Mouse (Mus musculus): Measurements from ENCODE around the gene Col4a2. TPM values are rescaled to one million over a fixed set of nuclear protein-coding genes. Genes with fewer than 3 reads are reported as not detected.

The Col4a2 gene
- polyA plus RNA-seq, 1 experiment = 36.0 TPM

DNA sequence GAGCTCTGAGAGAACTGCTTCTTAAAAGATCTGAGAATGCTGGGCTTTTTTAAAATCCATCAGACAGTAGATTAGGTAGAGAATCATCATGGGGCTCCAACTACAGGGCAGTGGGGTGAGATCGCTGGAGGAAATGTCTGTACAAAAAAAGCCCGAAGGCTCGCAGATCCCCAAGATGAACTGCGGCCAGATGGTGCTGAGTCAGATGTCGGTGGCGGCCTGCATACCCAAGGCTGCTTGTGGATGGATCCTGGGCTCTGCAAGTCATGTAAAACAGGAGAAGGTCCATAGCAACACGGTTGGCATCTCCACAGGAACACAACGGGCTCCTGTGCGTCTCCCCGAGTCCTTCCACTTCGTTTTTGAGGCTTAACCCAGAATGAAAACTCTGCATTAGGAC lies 39.9 kb downstream of the Col4a2 start:
- H3K27ac ChIP-seq (ENCODE audit: insufficient read depth, low read length) = no peak overlapping the region
- no peaks in the 10 kb centered on the region for H3K27me3 ChIP-seq (ENCODE audit: control insufficient read depth, insufficient read depth, low read length)
- no peak overlapping the region for H3K4me3 ChIP-seq (ENCODE audit: extremely low read depth, insufficient read depth, insufficient read length)
- WGBS = 41% methylated on average over 11 of the region's 11 CpGs
- DNase-seq (ENCODE audit: low read depth in 1 of 2, low spot score in 2 of 2) = no peak
- H3K36me3 ChIP-seq (ENCODE audit: control insufficient read depth, insufficient read depth, low read length) = no peaks in the 10 kb centered on the region
- TF ChIP-seq POLR2A (IDR thresholded peaks at IDR 0.05; ENCODE audit: low read depth, low read length) (no peak), CTCF (IDR thresholded peaks at IDR 0.05; ENCODE audit: extremely low read depth, insufficient read depth, insufficient read length, insufficient replicate concordance) (no peak)
- H3K4me1 ChIP-seq (ENCODE audit: control insufficient read depth, insufficient read depth, insufficient read length) = no peaks in the 10 kb centered on the region

DNA sequence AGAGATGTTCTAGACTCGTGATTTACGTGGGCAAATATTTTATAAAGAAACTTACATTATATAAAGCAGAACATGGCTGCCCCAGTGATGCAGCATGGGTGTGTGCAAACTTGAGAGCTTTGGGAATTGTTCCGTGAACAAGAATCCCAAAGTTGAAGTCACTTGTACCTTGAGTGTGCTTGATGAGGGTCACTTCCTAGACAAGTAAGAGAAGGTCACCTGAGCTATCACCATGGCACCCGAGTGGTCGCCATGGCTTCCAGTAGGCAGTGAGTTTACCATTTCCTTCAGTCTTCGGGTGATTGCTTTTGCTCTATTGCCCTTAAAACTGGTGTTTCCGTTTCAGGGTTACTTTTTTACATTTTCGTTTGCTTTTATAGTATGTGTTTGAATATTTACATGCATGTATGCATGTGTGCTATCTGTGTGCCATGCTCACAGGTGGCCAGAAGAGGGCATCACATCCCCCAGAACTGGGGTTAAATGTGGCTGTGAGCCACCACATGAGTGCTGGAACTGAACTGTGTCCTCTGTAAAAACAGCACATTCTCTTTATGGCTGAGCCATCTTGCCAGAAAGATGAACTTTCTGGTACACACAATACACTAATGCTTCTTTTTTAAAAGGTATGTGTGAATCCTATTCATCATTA lies 42.3 kb downstream of the Col4a2 start:
- H3K27ac ChIP-seq (ENCODE audit: insufficient read depth, low read length) = no peak overlapping the region
- no peak for TF ChIP-seq POLR2A (IDR thresholded peaks at IDR 0.05; ENCODE audit: low read depth, low read length)
- no peak for TF ChIP-seq CTCF (IDR thresholded peaks at IDR 0.05; ENCODE audit: extremely low read depth, insufficient read depth, insufficient read length, insufficient replicate concordance)
- WGBS = 92% methylated on average over 8 of the region's 8 CpGs
- H3K27me3 ChIP-seq (ENCODE audit: control insufficient read depth, insufficient read depth, low read length) = no peaks in the 10 kb centered on the region
- no peak for DNase-seq (ENCODE audit: low read depth in 1 of 2, low spot score in 2 of 2)
- no peaks in the 10 kb centered on the region for H3K36me3 ChIP-seq (ENCODE audit: control insufficient read depth, insufficient read depth, low read length)
- H3K4me3 ChIP-seq (ENCODE audit: extremely low read depth, insufficient read depth, insufficient read length) = no peak overlapping the region
- no peaks in the 10 kb centered on the region for H3K4me1 ChIP-seq (ENCODE audit: control insufficient read depth, insufficient read depth, insufficient read length)

- H3K27me3 ChIP-seq (ENCODE audit: control insufficient read depth, insufficient read depth, low read length) = no peaks in the 10 kb centered on the region
- DNase-seq (ENCODE audit: low read depth in 1 of 2, low spot score in 2 of 2) = no peak
- no peak overlapping the region for H3K4me3 ChIP-seq (ENCODE audit: extremely low read depth, insufficient read depth, insufficient read length)
- H3K4me1 ChIP-seq (ENCODE audit: control insufficient read depth, insufficient read depth, insufficient read length) = no peaks in the 10 kb centered on the region
- no peaks in the 10 kb centered on the region for H3K36me3 ChIP-seq (ENCODE audit: control insufficient read depth, insufficient read depth, low read length)
- H3K27ac ChIP-seq (ENCODE audit: insufficient read depth, low read length) = no peak overlapping the region
- TF ChIP-seq POLR2A (IDR thresholded peaks at IDR 0.05; ENCODE audit: low read depth, low read length) = no peak
- no peak for TF ChIP-seq CTCF (IDR thresholded peaks at IDR 0.05; ENCODE audit: extremely low read depth, insufficient read depth, insufficient read length, insufficient replicate concordance)
- WGBS = 88% methylated on average over 3 of the region's 3 CpGs
Measured at GRCm38 (mm10) chr8:11355900-11356299, 43.3 kb downstream of the Col4a2 start.

DNA sequence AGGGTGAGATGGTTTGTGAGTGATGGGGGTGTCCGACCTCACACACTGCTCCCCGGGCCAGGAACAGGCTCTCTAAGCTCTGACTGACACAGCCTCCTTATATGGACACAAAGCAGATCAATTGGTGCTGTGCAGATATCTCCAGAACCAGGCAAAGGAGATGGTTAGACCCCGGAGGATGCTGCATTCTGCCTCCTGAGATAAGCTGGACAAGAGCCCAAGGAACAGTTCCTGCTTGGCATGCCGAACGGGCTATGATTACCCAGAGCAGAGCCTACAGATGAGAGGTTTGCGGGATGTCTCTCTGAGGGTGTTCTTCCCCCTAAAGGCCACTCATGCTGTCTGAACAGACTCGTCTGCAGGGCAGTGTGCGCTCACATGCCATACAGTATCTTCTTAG lies 44.2 kb downstream of the Col4a2 start:
- H3K4me3 ChIP-seq (ENCODE audit: extremely low read depth, insufficient read depth, insufficient read length) = no peak overlapping the region
- H3K36me3 ChIP-seq (ENCODE audit: control insufficient read depth, insufficient read depth, low read length) = no peaks in the 10 kb centered on the region
- H3K4me1 ChIP-seq (ENCODE audit: control insufficient read depth, insufficient read depth, insufficient read length) = no peaks in the 10 kb centered on the region
- WGBS = 75% methylated on average over 8 of the region's 8 CpGs
- no peak for TF ChIP-seq CTCF (IDR thresholded peaks at IDR 0.05; ENCODE audit: extremely low read depth, insufficient read depth, insufficient read length, insufficient replicate concordance)
- no peak for DNase-seq (ENCODE audit: low read depth in 1 of 2, low spot score in 2 of 2)
- no peaks in the 10 kb centered on the region for H3K27me3 ChIP-seq (ENCODE audit: control insufficient read depth, insufficient read depth, low read length)
- no peak overlapping the region for H3K27ac ChIP-seq (ENCODE audit: insufficient read depth, low read length)

- H3K36me3 ChIP-seq (ENCODE audit: control insufficient read depth, insufficient read depth, low read length) = no peaks in the 10 kb centered on the region
- no peaks in the 10 kb centered on the region for H3K27me3 ChIP-seq (ENCODE audit: control insufficient read depth, insufficient read depth, low read length)
- H3K27ac ChIP-seq (ENCODE audit: insufficient read depth, low read length) = no peak overlapping the region
- no peak for DNase-seq (ENCODE audit: low read depth in 1 of 2, low spot score in 2 of 2)
- H3K4me3 ChIP-seq (ENCODE audit: extremely low read depth, insufficient read depth, insufficient read length) = no peak overlapping the region
- no peaks in the 10 kb centered on the region for H3K4me1 ChIP-seq (ENCODE audit: control insufficient read depth, insufficient read depth, insufficient read length)
- 64% methylated on average over 7 of the region's 7 CpGs for WGBS
- TF ChIP-seq CTCF (IDR thresholded peaks at IDR 0.05; ENCODE audit: extremely low read depth, insufficient read depth, insufficient read length, insufficient replicate concordance) (no peak), POLR2A (IDR thresholded peaks at IDR 0.05; ENCODE audit: low read depth, low read length) (no peak)
Measured at GRCm38 (mm10) chr8:11357921-11358436, 45.4 kb downstream of the Col4a2 start.

DNA sequence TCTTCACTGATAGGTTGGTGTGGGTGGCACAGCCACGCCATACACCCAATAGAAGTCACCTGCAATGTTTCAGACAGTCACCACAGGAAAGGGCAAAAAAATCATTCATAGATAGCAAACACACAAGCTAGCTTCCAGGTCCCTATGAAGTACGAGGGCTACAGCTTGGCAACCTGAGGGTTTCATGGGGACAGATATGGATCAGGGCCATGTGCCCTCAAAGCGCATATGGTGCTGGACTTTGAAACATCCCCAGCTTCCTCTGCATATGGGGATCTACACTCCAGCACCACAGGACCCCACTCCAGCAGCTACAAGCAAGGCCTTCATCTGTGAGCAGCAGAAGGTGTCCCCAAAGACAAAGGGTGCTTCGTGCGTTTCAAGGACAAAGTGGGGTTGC lies 47.2 kb downstream of the Col4a2 start:
- no peak overlapping the region for H3K4me3 ChIP-seq (ENCODE audit: extremely low read depth, insufficient read depth, insufficient read length)
- no peak for DNase-seq (ENCODE audit: low read depth in 1 of 2, low spot score in 2 of 2)
- H3K27ac ChIP-seq (ENCODE audit: insufficient read depth, low read length) = no peak overlapping the region
- H3K4me1 ChIP-seq (ENCODE audit: control insufficient read depth, insufficient read depth, insufficient read length) = no peaks in the 10 kb centered on the region
- H3K36me3 ChIP-seq (ENCODE audit: control insufficient read depth, insufficient read depth, low read length) = no peaks in the 10 kb centered on the region
- H3K27me3 ChIP-seq (ENCODE audit: control insufficient read depth, insufficient read depth, low read length) = no peaks in the 10 kb centered on the region
- 85% methylated on average over 5 of the region's 5 CpGs for WGBS
- TF ChIP-seq POLR2A (IDR thresholded peaks at IDR 0.05; ENCODE audit: low read depth, low read length) (no peak), CTCF (IDR thresholded peaks at IDR 0.05; ENCODE audit: extremely low read depth, insufficient read depth, insufficient read length, insufficient replicate concordance) (no peak)

GRCm38 (mm10) chr8:11361546-11362277 lies 49.1 kb downstream of the Col4a2 start:
- H3K27ac ChIP-seq (ENCODE audit: insufficient read depth, low read length) = no peak overlapping the region
- TF ChIP-seq POLR2A (IDR thresholded peaks at IDR 0.05; ENCODE audit: low read depth, low read length) (no peak), CTCF (IDR thresholded peaks at IDR 0.05; ENCODE audit: extremely low read depth, insufficient read depth, insufficient read length, insufficient replicate concordance) (no peak)
- no peak overlapping the region for H3K4me3 ChIP-seq (ENCODE audit: extremely low read depth, insufficient read depth, insufficient read length)
- H3K4me1 ChIP-seq (ENCODE audit: control insufficient read depth, insufficient read depth, insufficient read length) = no peaks in the 10 kb centered on the region
- no peaks in the 10 kb centered on the region for H3K36me3 ChIP-seq (ENCODE audit: control insufficient read depth, insufficient read depth, low read length)
- no peak for DNase-seq (ENCODE audit: low read depth in 1 of 2, low spot score in 2 of 2)
- no peaks in the 10 kb centered on the region for H3K27me3 ChIP-seq (ENCODE audit: control insufficient read depth, insufficient read depth, low read length)
- 79% methylated on average over 9 of the region's 9 CpGs for WGBS
